Comparison of ENCODE assay signal across 20 mouse cellular contexts in the genomic region with DNA sequence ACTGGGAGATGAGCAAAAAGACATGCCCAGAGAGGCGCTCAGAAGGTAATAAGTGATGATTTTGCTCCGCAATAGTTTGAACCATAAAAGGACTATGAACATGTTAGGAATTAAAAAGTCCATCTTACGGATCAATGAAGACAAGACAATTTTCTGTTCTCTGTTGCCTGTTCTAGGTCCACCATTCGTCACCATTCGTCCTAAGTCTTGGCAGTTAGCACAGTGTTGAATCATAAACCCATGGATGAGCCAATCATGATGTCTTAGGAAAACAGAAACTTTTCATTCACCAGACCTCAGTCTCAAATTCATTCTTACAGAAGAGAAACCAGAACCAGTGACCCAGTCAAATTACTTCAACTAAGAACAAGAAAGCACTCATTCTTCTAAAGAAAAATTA. TPM values are rescaled to one million over a fixed set of nuclear protein-coding genes. Genes with fewer than 3 reads are reported as not detected.
"Had no signal": no experiment of that assay in that cellular context is flagged by ENCODE, and none has a peak within 500 bp of the region (broad histone marks: within the 10 kb centered on the region; RNA-seq: fewer than 3 reads in every experiment).

No protein-coding gene starts in this region.

- H3K9ac ChIP-seq: lung, embryonic 14.5 days; midbrain, embryonic 12.5 days; neural tube, embryonic 13.5 days; neural tube, embryonic 15.5 days had no signal

- H3K9me3 ChIP-seq: midbrain, embryonic 10.5 days; midbrain, embryonic 12.5 days; neural tube, embryonic 13.5 days; neural tube, embryonic 15.5 days had no signal

- ATAC-seq: midbrain, embryonic 16.5 days had no signal

- H3K27ac ChIP-seq: midbrain, embryonic 10.5 days; midbrain, embryonic 12.5 days; neural tube, embryonic 13.5 days; neural tube, embryonic 15.5 days had no signal

- DNase-seq: lung, adult 18-20 months; lung, embryonic 14.5 days; lung, postnatal 10 days; lung, postnatal 4 days; midbrain, embryonic 14.5 days; retina, postnatal 1 day; right cerebral cortex, adult 18-20 months; right cerebral cortex, postnatal 25 days; right cerebral cortex, postnatal 4 days; spleen, adult 18-20 months; thymus, adult 2 months; thymus, postnatal 25 days; thymus, postnatal 4 days had no signal

- H3K4me3 ChIP-seq: midbrain, embryonic 10.5 days; midbrain, embryonic 12.5 days; myocyte; neural tube, embryonic 13.5 days; neural tube, embryonic 15.5 days had no signal

- H3K27me3 ChIP-seq: midbrain, embryonic 12.5 days; neural tube, embryonic 13.5 days; neural tube, embryonic 15.5 days had no signal

RNA-seq across cellular contexts. Expression of a gene that starts 35.7 kb away (rescaled TPM):
- polyA plus RNA-seq: myocyte; small intestine, adult 2 months had no signal

RNA-seq across cellular contexts. Expression of a gene that starts 40.0 kb away (rescaled TPM):
- polyA plus RNA-seq: lung, embryonic 14.5 days; midbrain, embryonic 10.5 days; midbrain, embryonic 12.5 days; midbrain, embryonic 14.5 days; myocyte; small intestine, adult 2 months; thymus, adult 2 months had no signal
